Mouse (Mus musculus): Measurements from ENCODE around the gene Gstp3. TPM values are rescaled to one million over a fixed set of nuclear protein-coding genes. Genes with fewer than 3 reads are reported as not detected.
A peak's percentile ranks its signal among the peaks of the same experiment; 100 is the strongest.

Gstp3 gene
- polyA plus RNA-seq, 1 experiment from 2014 or later, result 0.30 TPM

- Histone ChIP-seq H3K4me2 (peak overlapping the region; percentile 20; the same call in 1 of the 2 replicates), H3K9ac (no peak overlapping the region), H3K4me3 (no peak overlapping the region), H3K4me1 (replicated peaks) (peaks cover 19% of the 10 kb centered on the region), H3K9me3 (replicated peaks) (no peaks in the 10 kb centered on the region), H3K27ac (no peak overlapping the region), H3K27me3 (no peaks in the 10 kb centered on the region), H3K36me3 (no peaks in the 10 kb centered on the region; the same call in 1 of the 2 replicates)
- ATAC-seq (replicated peaks; ENCODE audit: insufficient number of reproducible peaks, insufficient read depth, low FRiP score, low read depth), result no peak
- WGBS, result 75% methylated on average over 12 of the region's 12 CpGs
Measured at GRCm38 (mm10) chr19:4036327-4037045, 22.9 kb downstream of the Gstp3 start.

DNA sequence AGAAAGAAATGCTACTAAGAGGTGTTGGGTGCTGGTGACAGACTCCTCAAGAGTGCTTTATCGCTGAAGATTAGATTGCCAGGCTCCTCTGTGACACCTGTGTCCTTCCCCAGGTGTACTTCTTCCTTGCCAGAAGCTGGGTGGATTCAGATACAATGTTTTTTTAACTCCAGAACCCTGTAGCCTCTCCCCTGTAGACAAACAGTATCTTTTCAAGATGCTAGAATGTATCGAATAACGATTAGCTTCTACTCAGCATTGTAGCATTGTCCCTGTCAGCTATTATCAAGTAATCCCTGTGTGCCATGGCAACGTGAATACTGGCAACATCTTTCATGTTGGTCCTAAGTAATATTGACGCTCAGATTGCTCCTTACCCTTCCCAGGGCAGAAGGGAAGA, 25.6 kb downstream of the Gstp3 start:
- 68% methylated on average over 5 of the region's 5 CpGs for WGBS
- no peak overlapping the region for H3K4me3 ChIP-seq
- peaks cover 19% of the 10 kb centered on the region for H3K4me1 ChIP-seq (replicated peaks)
- H3K4me2 ChIP-seq, result no peak overlapping the region
- ATAC-seq (replicated peaks; ENCODE audit: insufficient number of reproducible peaks, insufficient read depth, low FRiP score, low read depth), result no peak
- H3K9ac ChIP-seq, result no peak overlapping the region
- H3K27me3 ChIP-seq, result no peaks in the 10 kb centered on the region
- no peaks in the 10 kb centered on the region for H3K9me3 ChIP-seq (replicated peaks)
- no peaks in the 10 kb centered on the region; the same call in 1 of the 2 replicates for H3K36me3 ChIP-seq
- H3K27ac ChIP-seq, result no peak overlapping the region

DNA sequence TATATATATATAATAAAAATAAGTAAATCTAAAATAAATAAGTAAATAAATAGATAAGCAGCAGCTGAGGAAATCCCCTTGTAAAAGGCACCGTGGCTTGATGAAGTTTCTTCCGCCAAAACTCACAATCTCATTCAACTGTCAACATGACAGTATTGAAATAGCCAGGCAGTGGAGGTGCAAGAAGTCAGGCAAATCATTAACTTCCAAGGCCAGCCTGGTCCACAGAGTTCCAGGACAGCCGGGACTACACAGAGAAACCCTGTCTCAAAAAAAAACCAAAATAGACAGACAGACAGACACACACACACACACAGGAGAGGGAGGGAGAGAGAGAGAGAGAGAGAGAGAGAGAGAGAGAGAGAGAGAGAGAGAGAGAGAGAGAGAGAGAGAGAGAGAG, 26.1 kb downstream of the Gstp3 start:
- no peak overlapping the region for H3K4me3 ChIP-seq
- no peak overlapping the region for H3K9ac ChIP-seq
- ATAC-seq (replicated peaks; ENCODE audit: insufficient number of reproducible peaks, insufficient read depth, low FRiP score, low read depth), result no peak
- H3K36me3 ChIP-seq, result no peaks in the 10 kb centered on the region; the same call in 1 of the 2 replicates
- 56% methylated on average over 3 of the region's 3 CpGs for WGBS
- no peak overlapping the region for H3K27ac ChIP-seq
- no peak overlapping the region for H3K4me2 ChIP-seq
- H3K27me3 ChIP-seq, result no peaks in the 10 kb centered on the region
- peaks cover 17% of the 10 kb centered on the region for H3K4me1 ChIP-seq (replicated peaks)
- no peaks in the 10 kb centered on the region for H3K9me3 ChIP-seq (replicated peaks)

- H3K9me3 ChIP-seq (replicated peaks), result no peaks in the 10 kb centered on the region
- no peak overlapping the region for H3K4me3 ChIP-seq
- no peak overlapping the region for H3K4me2 ChIP-seq
- no peak overlapping the region for H3K9ac ChIP-seq
- H3K4me1 ChIP-seq (replicated peaks), result peaks cover 13% of the 10 kb centered on the region
- 49% methylated on average over 7 of the region's 7 CpGs for WGBS
- ATAC-seq (replicated peaks; ENCODE audit: insufficient number of reproducible peaks, insufficient read depth, low FRiP score, low read depth), result no peak
- no peaks in the 10 kb centered on the region for H3K27me3 ChIP-seq
- H3K27ac ChIP-seq, result no peak overlapping the region
- H3K36me3 ChIP-seq, result no peaks in the 10 kb centered on the region; the same call in 1 of the 2 replicates
Measured at GRCm38 (mm10) chr19:4032668-4033067, 26.7 kb downstream of the Gstp3 start.

- no peak for ATAC-seq (replicated peaks; ENCODE audit: insufficient number of reproducible peaks, insufficient read depth, low FRiP score, low read depth)
- H3K27me3 ChIP-seq, result no peaks in the 10 kb centered on the region
- no peaks in the 10 kb centered on the region for H3K36me3 ChIP-seq
- H3K27ac ChIP-seq, result no peak overlapping the region
- H3K9ac ChIP-seq, result no peak overlapping the region
- H3K4me2 ChIP-seq, result no peak overlapping the region
- no peak overlapping the region for H3K4me3 ChIP-seq
- no peaks in the 10 kb centered on the region for H3K4me1 ChIP-seq (replicated peaks)
- no peaks in the 10 kb centered on the region; the same call in 1 of the 2 replicates for H3K9me3 ChIP-seq (replicated peaks)
Measured at GRCm38 (mm10) chr19:4027576-4027975, 31.8 kb downstream of the Gstp3 start.

DNA sequence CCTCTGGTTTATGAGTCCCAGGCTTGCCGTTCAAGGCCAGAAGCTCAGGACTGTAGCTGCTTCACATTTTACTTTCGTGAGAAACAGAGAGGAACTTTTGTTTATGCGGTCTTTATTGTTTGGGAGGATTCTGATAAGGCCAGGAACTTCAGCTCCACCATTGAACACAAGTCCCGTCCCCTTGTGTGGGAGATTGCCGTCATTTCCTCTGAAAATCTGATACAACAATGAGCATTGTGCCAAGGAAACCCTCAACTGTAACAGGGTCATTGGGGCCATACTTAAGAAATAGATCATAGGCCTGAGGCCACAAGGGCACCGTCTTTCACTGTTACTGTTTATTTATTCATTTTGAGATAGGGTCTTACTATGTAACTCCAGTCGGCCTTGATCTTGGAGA, 36.2 kb downstream of the Gstp3 start:
- no peak overlapping the region for H3K27ac ChIP-seq
- H3K9me3 ChIP-seq (replicated peaks), result no peaks in the 10 kb centered on the region; the same call in 1 of the 2 replicates
- H3K36me3 ChIP-seq, result no peaks in the 10 kb centered on the region
- H3K27me3 ChIP-seq, result no peaks in the 10 kb centered on the region
- H3K9ac ChIP-seq, result no peak overlapping the region
- no peak for ATAC-seq (replicated peaks; ENCODE audit: insufficient number of reproducible peaks, insufficient read depth, low FRiP score, low read depth)
- H3K4me2 ChIP-seq, result no peak overlapping the region
- H3K4me3 ChIP-seq, result no peak overlapping the region
- H3K4me1 ChIP-seq (replicated peaks), result peaks cover 8% of the 10 kb centered on the region; the same call in 1 of the 2 replicates
- 69% methylated on average over 7 of the region's 7 CpGs for WGBS

- ATAC-seq (replicated peaks; ENCODE audit: insufficient number of reproducible peaks, insufficient read depth, low FRiP score, low read depth), result peak; percentile 81
- WGBS, result 29% methylated on average over 18 of the region's 18 CpGs
- Histone ChIP-seq H3K4me1 (replicated peaks) (peaks cover 8% of the 10 kb centered on the region; the same call in 1 of the 2 replicates), H3K36me3 (no peaks in the 10 kb centered on the region), H3K9me3 (replicated peaks) (no peaks in the 10 kb centered on the region), H3K27me3 (no peaks in the 10 kb centered on the region), H3K4me2 (no peak overlapping the region), H3K4me3 (no peak overlapping the region), H3K9ac (no peak overlapping the region), H3K27ac (no peak overlapping the region)
Measured at GRCm38 (mm10) chr19:4018743-4019583, 40.4 kb downstream of the Gstp3 start.

DNA sequence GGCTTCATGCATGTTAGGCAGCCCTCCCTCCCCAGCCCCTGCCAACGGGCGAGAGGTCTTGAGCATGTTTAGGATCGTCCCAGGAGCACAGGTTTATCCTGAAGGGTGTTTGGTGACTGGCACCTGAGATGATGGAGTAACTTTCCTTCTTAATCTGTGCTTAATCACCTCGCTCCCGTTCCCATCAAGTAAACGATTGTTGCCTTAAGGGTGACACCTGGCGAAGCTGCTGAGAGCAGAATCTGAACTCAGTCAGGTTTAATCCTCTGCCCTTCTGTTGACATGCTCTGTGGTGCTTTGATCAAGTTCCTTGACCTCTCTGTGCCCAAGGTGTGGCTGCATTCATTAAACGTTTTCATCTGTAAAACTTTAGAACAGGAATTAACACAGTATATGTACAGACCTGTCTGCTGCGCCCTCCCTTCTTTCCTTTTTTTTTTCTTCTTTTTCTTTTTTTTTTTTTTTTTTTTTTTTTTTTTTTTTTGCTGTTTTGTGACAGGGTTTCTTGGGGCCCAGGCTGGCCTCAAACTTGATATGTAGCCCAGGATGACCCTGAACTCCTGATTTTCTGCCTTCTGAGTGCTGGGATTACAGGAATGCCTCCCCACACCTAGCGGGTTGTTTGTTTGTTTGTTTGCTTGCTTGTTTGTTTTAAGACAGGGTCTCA, 41.3 kb downstream of the Gstp3 start:
- H3K4me2 ChIP-seq, result no peak overlapping the region
- H3K36me3 ChIP-seq, result no peaks in the 10 kb centered on the region
- no peaks in the 10 kb centered on the region for H3K9me3 ChIP-seq (replicated peaks)
- H3K4me1 ChIP-seq (replicated peaks), result peaks cover 11% of the 10 kb centered on the region
- H3K4me3 ChIP-seq, result no peak overlapping the region
- ATAC-seq (replicated peaks; ENCODE audit: insufficient number of reproducible peaks, insufficient read depth, low FRiP score, low read depth), result no peak
- H3K27ac ChIP-seq, result no peak overlapping the region
- no peaks in the 10 kb centered on the region for H3K27me3 ChIP-seq
- WGBS, result 64% methylated on average over 10 of the region's 10 CpGs
- no peak overlapping the region for H3K9ac ChIP-seq

- Histone ChIP-seq H3K4me2 (no peak overlapping the region), H3K9me3 (replicated peaks) (no peaks in the 10 kb centered on the region), H3K4me3 (no peak overlapping the region), H3K27me3 (no peaks in the 10 kb centered on the region), H3K36me3 (no peaks in the 10 kb centered on the region), H3K4me1 (replicated peaks) (peaks cover 25% of the 10 kb centered on the region), H3K27ac (no peak overlapping the region), H3K9ac (no peak overlapping the region)
- 47% methylated on average over 5 of the region's 5 CpGs for WGBS
- no peak for ATAC-seq (replicated peaks; ENCODE audit: insufficient number of reproducible peaks, insufficient read depth, low FRiP score, low read depth)
Measured at GRCm38 (mm10) chr19:4015635-4016034, 43.7 kb downstream of the Gstp3 start.

- no peak overlapping the region for H3K27ac ChIP-seq
- no peaks in the 10 kb centered on the region for H3K27me3 ChIP-seq
- H3K4me1 ChIP-seq (replicated peaks), result peaks cover 25% of the 10 kb centered on the region
- H3K9ac ChIP-seq, result no peak overlapping the region
- no peak overlapping the region for H3K4me2 ChIP-seq
- H3K36me3 ChIP-seq, result peaks cover 8% of the 10 kb centered on the region; the same call in 1 of the 2 replicates
- H3K4me3 ChIP-seq, result no peak overlapping the region
- no peaks in the 10 kb centered on the region for H3K9me3 ChIP-seq (replicated peaks)
- no peak for ATAC-seq (replicated peaks; ENCODE audit: insufficient number of reproducible peaks, insufficient read depth, low FRiP score, low read depth)
Measured at GRCm38 (mm10) chr19:4014802-4015201, 44.6 kb downstream of the Gstp3 start.

- Histone ChIP-seq H3K9me3 (replicated peaks) (no peaks in the 10 kb centered on the region), H3K4me3 (peak overlapping the region; percentile 77), H3K9ac (peak overlapping the region; percentile 37), H3K27ac (peak overlapping the region; percentile 33; the same call in 1 of the 2 replicates), H3K4me1 (replicated peaks) (peaks cover 17% of the 10 kb centered on the region), H3K27me3 (no peaks in the 10 kb centered on the region), H3K4me2 (peak overlapping the region; percentile 55), H3K36me3 (peaks cover 25% of the 10 kb centered on the region)
- WGBS, result 12% methylated on average over 9 of the region's 9 CpGs
- ATAC-seq (replicated peaks; ENCODE audit: insufficient number of reproducible peaks, insufficient read depth, low FRiP score, low read depth), result no peak
Measured at GRCm38 (mm10) chr19:4013066-4013465, 46.3 kb downstream of the Gstp3 start.
